ENCODE assay signal across 1 mouse cellular context in genomic region chr13:21940213-21940612, GRCm38 (mm10).
TF ChIP-seq lines count a peak whose summit lies in the region.

No protein-coding gene starts in this region.

TF ChIP-seq in CH12.LX, 34 proteins besides CTCF, POLR2A, EP300 and RAD21 (continued from another document):
- TF ChIP-seq RCOR1 (conservative IDR thresholded peaks at IDR 0.05; ENCODE audit: low read depth, low read length) (no peak), BHLHE40 (IDR thresholded peaks at IDR 0.05; ENCODE audit: low read depth, low read length) (0 out of 2 replicates have a peak, but pooled peaks have one; percentile 33), MAX (IDR thresholded peaks at IDR 0.05; ENCODE audit: low read length) (0 out of 2 replicates have a peak, but pooled peaks have one; percentile 40), ELF1 (IDR thresholded peaks at IDR 0.05; ENCODE audit: low read depth, low read length) (peak; percentile 90)
TF ChIP-seq in CH12.LX: peak in this region for 11.
